Mouse (Mus musculus) bone marrow macrophage, adult 2 months (primary cell): ENCODE results near the gene Rad9b.

ENCODE experiments used
- CTCF ChIP-seq: IDR thresholded peaks from 2 replicates; pipeline ENCODE4 v1.5.1; 2012; ENCODE audit warnings: low read depth, mild to moderate bottlenecking, low read length, moderate library complexity
- POLR2A ChIP-seq: IDR thresholded peaks from 2 replicates; pipeline ENCODE4 v1.6.1; 2012; ENCODE audit warnings: mild to moderate bottlenecking, low read depth, low read length, borderline replicate concordance

DNA sequence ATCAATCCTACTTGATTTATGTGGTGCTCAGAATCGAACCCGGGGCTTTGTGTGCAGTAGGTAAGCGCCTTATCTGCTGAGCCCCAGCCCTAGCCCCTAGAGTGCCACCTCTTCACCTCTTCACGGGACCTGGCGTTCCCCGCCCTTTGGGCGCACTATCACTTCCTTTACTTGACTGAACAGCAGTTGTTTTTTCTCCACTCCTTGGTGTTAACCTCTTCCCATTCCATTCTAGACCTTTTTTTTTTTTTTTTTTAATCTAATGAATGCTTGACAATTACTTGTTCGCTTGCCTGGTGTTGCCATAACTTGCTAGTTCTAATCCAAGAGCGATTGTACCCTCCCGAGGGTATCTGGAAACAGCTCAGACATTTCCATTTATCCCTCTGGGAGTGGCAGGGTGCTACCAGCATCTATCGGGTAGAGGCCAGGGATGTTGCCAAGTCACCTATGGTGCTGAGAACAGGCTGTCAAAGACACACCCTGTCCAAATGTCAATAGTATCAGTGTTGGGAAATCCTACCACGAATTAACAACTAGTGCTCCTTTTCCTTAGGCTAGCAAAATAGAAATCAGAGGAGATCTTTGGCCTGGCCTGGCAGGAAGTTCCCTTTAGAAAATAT is 74.1 kb downstream of the Rad9b start:
- TF ChIP-seq CTCF = no peak
- no peak for TF ChIP-seq POLR2A
